Mouse (Mus musculus) heart, postnatal 0 days (tissue): ENCODE measurements around the gene C1ql1. TPM values are rescaled to one million over a fixed set of nuclear protein-coding genes. Genes with fewer than 3 reads are reported as not detected.
"Not testable (repeated sequence)": the region's sequence is repeated elsewhere in the genome, so short reads cannot be mapped to it uniquely, and the experiment has no call there.

Experiments used
- ATAC-seq: fragments of 200-750 bp; cut with Nextera tagmentation; 2 replicates; pipeline ENCODE4 v1.8.0; 2017; ENCODE audit warnings: low read depth, moderate number of reproducible peaks, moderate library complexity; ENCODE audit not compliant: insufficient read depth
- DNase-seq: peaks from one replicate; pipeline ENCODE4 v3.0.0-alpha.2; 2016; ENCODE audit warnings: low spot score
- H3K27ac ChIP-seq: fragments of 300-500 bp; sonication (generic); 2 replicates; pipeline ENCODE4 v1.5.1; 2014; ENCODE audit warnings: low read depth, mild to moderate bottlenecking
- H3K27me3 ChIP-seq: fragments of 300-500 bp; sonication (generic); 2 replicates; pipeline ENCODE4 v1.6.1; 2014; ENCODE audit warnings: low read length, mixed read lengths; ENCODE audit not compliant: control insufficient read depth, insufficient read depth
- H3K36me3 ChIP-seq: fragments of 300-500 bp; sonication (generic); replicated peaks from 2 replicates; pipeline ENCODE4 v1.6.1; 2014; ENCODE audit warnings: low read length, mixed read lengths; ENCODE audit not compliant: control insufficient read depth, insufficient read depth
- H3K4me1 ChIP-seq: fragments of 300-500 bp; sonication (generic); 2 replicates; pipeline ENCODE4 v1.6.1; 2014; ENCODE audit warnings: antibody characterized with exemption; ENCODE audit not compliant: control insufficient read depth, insufficient read depth
- H3K4me2 ChIP-seq: fragments of 300-500 bp; sonication (generic); 2 replicates; pipeline ENCODE4 v1.6.1; 2014; ENCODE audit warnings: low read depth, mild to moderate bottlenecking, low read length, moderate library complexity
- H3K4me3 ChIP-seq: fragments of 300-500 bp; sonication (generic); 2 replicates; pipeline ENCODE4 v1.5.1; 2014; ENCODE audit warnings: low read depth, low read length
- H3K9ac ChIP-seq: fragments of 300-500 bp; sonication (generic); replicated peaks from 2 replicates; pipeline ENCODE4 v1.6.1; 2014; ENCODE audit warnings: low read depth, low read length, mixed read lengths
- H3K9me3 ChIP-seq: fragments of 300-500 bp; sonication (generic); replicated peaks from 2 replicates; pipeline ENCODE4 v1.6.1; 2016; ENCODE audit warnings: low read length; ENCODE audit not compliant: control insufficient read depth
- CTCF ChIP-seq: IDR thresholded peaks from 2 replicates; pipeline ENCODE4 v1.5.1; 2016; ENCODE audit warnings: antibody characterized with exemption, control low read depth, low read depth
- EP300 ChIP-seq: IDR thresholded peaks from 2 replicates; pipeline ENCODE4 v1.6.1; 2016; ENCODE audit warnings: antibody characterized with exemption, low read depth
- WGBS: fragments of 180-500 bp; shearing (Covaris S2); extraction: QIAGEN DNeasy Blood & Tissue Kit; methylation state at CpG from one replicate; pipeline ENCODE4 v1.1.7; 2014; 5-methylcytosine and 5-hydroxymethylcytosine counted together
- polyA plus RNA-seq: library from polyadenylated mRNA; unstranded; fragments of >200 nt; fragmentation: Nextera tagmentation; extraction: Ambion mirVana; gene quantifications from 2 replicates; pipeline ENCODE4 v1.2.1, GENCODE M21; 2015
- total RNA-seq: library from RNA; depleted of rRNA; stranded (reverse); fragments of >200 nt; gene quantifications from 2 replicates; pipeline ENCODE4 v1.2.3, GENCODE M21; 2014; ENCODE audit warnings: low replicate concordance

The C1ql1 gene
- total and polyA plus RNA-seq, 2 experiments from 2014 or later = not detected

GRCm38 (mm10) chr11:102981151-102981890 lies 34.8 kb upstream of the C1ql1 start:
- H3K4me3 ChIP-seq = no peak overlapping the region
- 40% methylated on average over 10 of the region's 10 CpGs for WGBS
- H3K36me3 ChIP-seq = no peaks in the 10 kb centered on the region
- ATAC-seq (no peak), DNase-seq (no peak)
- H3K4me1 ChIP-seq = 0 out of 2 replicates have a peak, but pooled peaks cover 7% of the 10 kb centered on the region
- no peaks in the 10 kb centered on the region for H3K27me3 ChIP-seq
- H3K9me3 ChIP-seq = no peaks in the 10 kb centered on the region
- no peak overlapping the region for H3K9ac ChIP-seq
- H3K27ac ChIP-seq = no peak overlapping the region
- TF ChIP-seq EP300 = no peak
- no peak for TF ChIP-seq CTCF
- H3K4me2 ChIP-seq = no peak overlapping the region

DNA sequence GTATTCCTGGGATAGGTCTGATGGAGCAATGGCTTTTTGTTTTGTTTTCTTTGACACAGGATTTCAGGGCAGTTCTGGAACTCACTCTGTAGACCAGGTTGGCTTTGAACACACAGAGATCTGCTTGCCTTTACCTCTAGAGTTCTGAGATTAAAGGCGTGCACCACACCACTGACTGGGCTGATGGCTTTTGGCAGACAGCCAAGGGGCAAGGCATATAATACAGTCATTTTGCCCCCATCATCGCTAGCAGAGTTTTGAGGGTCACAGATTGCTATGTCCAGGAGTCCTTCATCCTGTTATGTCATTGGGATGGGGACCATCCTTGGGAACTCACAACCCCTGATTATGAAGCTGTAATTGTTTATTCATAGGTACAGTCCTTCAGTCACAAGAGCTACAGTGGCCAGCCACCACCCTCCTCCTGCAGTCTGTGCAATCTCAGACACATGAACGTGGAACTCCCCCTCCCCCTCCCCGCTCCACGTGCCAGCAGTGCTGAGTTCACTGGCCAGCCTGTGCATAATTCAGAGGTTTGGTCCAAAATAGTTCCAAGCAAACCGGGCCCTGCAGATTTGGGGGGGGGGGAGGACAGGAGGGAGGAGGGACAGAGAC lies 31.7 kb upstream of the C1ql1 start:
- 28% methylated on average over 6 of the region's 6 CpGs for WGBS
- Histone ChIP-seq H3K4me3 (no peak overlapping the region), H3K27ac (peak overlapping the region; percentile 18), H3K4me1 (0 out of 2 replicates have a peak, but pooled peaks cover 7% of the 10 kb centered on the region), H3K9ac (no peak overlapping the region), H3K27me3 (no peaks in the 10 kb centered on the region), H3K4me2 (no peak overlapping the region), H3K9me3 (no peaks in the 10 kb centered on the region), H3K36me3 (no peaks in the 10 kb centered on the region)
- TF ChIP-seq CTCF = no peak
- TF ChIP-seq EP300 = no peak
- DNase-seq (peak; percentile 70), ATAC-seq (peak; percentile 89)

- not testable (repeated sequence) for H3K36me3 ChIP-seq, H3K27ac ChIP-seq, H3K4me2 ChIP-seq, ATAC-seq, H3K4me1 ChIP-seq, H3K27me3 ChIP-seq, H3K9me3 ChIP-seq, DNase-seq, H3K4me3 ChIP-seq, H3K9ac ChIP-seq
- WGBS = 83% methylated on average over 9 of the region's 9 CpGs
These were observed 29.5 kb upstream of the C1ql1 start for GRCm38 (mm10) chr11:102975966-102976365.

DNA sequence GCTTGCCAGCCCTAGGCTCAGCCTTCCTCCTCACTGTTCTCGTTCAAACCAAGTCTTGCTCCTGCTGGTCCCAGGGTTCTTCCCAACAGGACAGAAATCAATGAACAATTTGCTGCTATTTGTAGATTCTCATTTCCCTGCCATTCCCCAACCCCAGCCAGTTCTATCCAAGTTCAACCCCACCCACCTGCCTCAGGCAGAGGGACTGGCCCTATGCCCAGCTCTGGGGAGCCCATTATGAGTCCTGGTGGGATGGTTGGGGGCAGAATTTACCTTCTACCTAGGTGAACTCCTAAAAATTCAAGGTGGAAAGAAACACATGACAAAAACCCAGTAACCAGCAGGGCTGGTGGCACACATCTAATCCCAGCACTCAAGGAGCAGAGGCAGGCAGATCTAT lies 25.8 kb upstream of the C1ql1 start:
- no peak overlapping the region for H3K4me3 ChIP-seq
- peaks cover 18% of the 10 kb centered on the region for H3K27me3 ChIP-seq
- 48% methylated on average over 1 of the region's 1 CpGs for WGBS
- H3K9me3 ChIP-seq = no peaks in the 10 kb centered on the region
- no peak overlapping the region for H3K27ac ChIP-seq
- no peak for DNase-seq
- no peak for ATAC-seq
- H3K4me2 ChIP-seq = no peak overlapping the region
- H3K9ac ChIP-seq = no peak overlapping the region
- H3K4me1 ChIP-seq = no peaks in the 10 kb centered on the region
- no peaks in the 10 kb centered on the region for H3K36me3 ChIP-seq
- TF ChIP-seq CTCF = no peak
- no peak for TF ChIP-seq EP300

DNA sequence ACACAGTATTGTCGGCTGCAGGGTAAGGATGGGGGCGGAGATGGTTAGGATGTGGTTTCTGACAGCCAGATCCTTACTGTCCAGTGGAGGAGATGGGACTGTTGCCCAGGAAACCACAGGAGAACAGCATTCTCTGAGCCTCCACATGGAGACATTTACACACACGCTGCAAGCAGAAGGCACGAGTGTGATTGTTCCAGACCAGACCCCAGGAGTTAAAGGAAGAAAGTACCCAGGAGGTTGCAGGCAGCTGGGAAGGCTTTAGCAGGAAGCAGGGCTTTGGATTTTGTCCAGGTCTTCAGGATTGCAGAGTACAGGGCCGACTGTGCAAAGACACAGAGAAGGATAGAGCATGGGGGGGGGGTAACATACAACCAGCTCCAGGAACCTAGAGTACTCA lies 25.1 kb upstream of the C1ql1 start:
- H3K9me3 ChIP-seq = no peaks in the 10 kb centered on the region
- H3K4me1 ChIP-seq = no peaks in the 10 kb centered on the region
- no peak overlapping the region for H3K4me3 ChIP-seq
- no peak overlapping the region for H3K4me2 ChIP-seq
- ATAC-seq = no peak
- no peak for DNase-seq
- H3K27ac ChIP-seq = no peak overlapping the region
- no peak overlapping the region for H3K9ac ChIP-seq
- TF ChIP-seq CTCF = no peak
- TF ChIP-seq EP300 = no peak
- H3K36me3 ChIP-seq = no peaks in the 10 kb centered on the region
- H3K27me3 ChIP-seq = peaks cover 23% of the 10 kb centered on the region
- 32% methylated on average over 5 of the region's 5 CpGs for WGBS
